29 mouse cellular contexts compared by ENCODE assay signal in the genomic region with DNA sequence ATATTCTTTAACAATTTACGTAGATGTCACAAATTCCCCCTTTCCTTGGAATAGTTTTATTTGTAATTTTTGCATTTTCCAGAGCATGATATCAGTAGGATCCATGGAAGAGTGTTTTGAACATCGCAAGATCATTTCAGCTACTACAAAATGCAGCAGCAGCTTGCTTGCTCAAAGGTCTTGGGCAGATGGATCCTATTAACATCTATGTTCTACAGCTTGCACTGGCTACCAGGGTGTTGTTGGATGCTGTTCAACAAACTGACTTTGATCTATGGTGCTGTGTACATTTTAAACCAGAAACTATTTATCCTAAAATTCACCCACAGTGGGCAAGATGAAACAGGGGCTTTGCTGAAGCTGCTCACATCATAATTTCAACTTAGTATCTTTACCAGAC.
DNase-seq lines count a peak whose midpoint lies in the region; ATAC-seq and TF ChIP-seq lines count a peak whose summit lies in the region.
"Had no signal": no experiment of that assay in that cellular context is flagged by ENCODE, and none has a peak within 500 bp of the region (broad histone marks: within the 10 kb centered on the region; RNA-seq: fewer than 3 reads in every experiment).

No protein-coding gene starts in this region.

- intact Hi-C loops in heart, postnatal 10 days (cut with DNase I) = no loop called here

- no peaks in the 10 kb centered on the region for H3K27me3 ChIP-seq in hindbrain, postnatal 0 days (ENCODE audit: insufficient read depth, low read length)
- no peaks in the 10 kb centered on the region for H3K27me3 ChIP-seq in hindbrain, embryonic 14.5 days (ENCODE audit: control insufficient read depth, insufficient read depth, low read length)
- H3K27me3 ChIP-seq in midbrain, embryonic 11.5 days (ENCODE audit: control insufficient read depth, insufficient read depth, low read length) = no peaks in the 10 kb centered on the region
- H3K27me3 ChIP-seq in midbrain, embryonic 13.5 days = no peaks in the 10 kb centered on the region
- H3K27me3 ChIP-seq: CH12.LX; embryonic facial prominence, embryonic 12.5 days; heart, embryonic 12.5 days; hindbrain, embryonic 15.5 days; kidney, embryonic 15.5 days; limb, embryonic 12.5 days; liver, embryonic 12.5 days; midbrain, embryonic 12.5 days; neural tube, embryonic 15.5 days had no signal

- H3K4me1 ChIP-seq in hindbrain, postnatal 0 days (ENCODE audit: insufficient read depth, low read length) = no peaks in the 10 kb centered on the region
- no peaks in the 10 kb centered on the region for H3K4me1 ChIP-seq in hindbrain, embryonic 14.5 days (replicated peaks; ENCODE audit: control insufficient read depth, insufficient read depth, low read length)
- H3K4me1 ChIP-seq in midbrain, embryonic 11.5 days (ENCODE audit: control insufficient read depth, insufficient read depth, low read length) = no peaks in the 10 kb centered on the region
- no peaks in the 10 kb centered on the region for H3K4me1 ChIP-seq in midbrain, embryonic 13.5 days (replicated peaks)
- H3K4me1 ChIP-seq: heart, embryonic 12.5 days; hindbrain, embryonic 15.5 days; liver, embryonic 12.5 days; midbrain, embryonic 12.5 days; neural tube, embryonic 15.5 days had no signal

- H3K9ac ChIP-seq in hindbrain, postnatal 0 days (replicated peaks; ENCODE audit: low read length) = no peak overlapping the region
- H3K9ac ChIP-seq in hindbrain, embryonic 14.5 days = no peak overlapping the region
- H3K9ac ChIP-seq in midbrain, embryonic 11.5 days (ENCODE audit: low read length) = no peak overlapping the region
- no peak overlapping the region for H3K9ac ChIP-seq in midbrain, embryonic 13.5 days (replicated peaks)
- H3K9ac ChIP-seq: embryonic facial prominence, embryonic 12.5 days; heart, embryonic 12.5 days; hindbrain, embryonic 15.5 days; kidney, embryonic 15.5 days; limb, embryonic 12.5 days; liver, embryonic 12.5 days; midbrain, embryonic 12.5 days; neural tube, embryonic 15.5 days had no signal

- no peaks in the 10 kb centered on the region for H3K36me3 ChIP-seq in hindbrain, postnatal 0 days (ENCODE audit: insufficient read depth, low read length)
- no peaks in the 10 kb centered on the region for H3K36me3 ChIP-seq in hindbrain, embryonic 14.5 days (replicated peaks; ENCODE audit: control insufficient read depth, insufficient read depth)
- no peaks in the 10 kb centered on the region for H3K36me3 ChIP-seq in midbrain, embryonic 11.5 days (ENCODE audit: control insufficient read depth, insufficient read depth, low read length)
- H3K36me3 ChIP-seq in midbrain, embryonic 13.5 days = no peaks in the 10 kb centered on the region
- H3K36me3 ChIP-seq: embryonic facial prominence, embryonic 12.5 days; heart, embryonic 12.5 days; hindbrain, embryonic 15.5 days; kidney, embryonic 15.5 days; limb, embryonic 12.5 days; liver, embryonic 12.5 days; midbrain, embryonic 12.5 days; neural tube, embryonic 15.5 days had no signal

- no peaks in the 10 kb centered on the region for H3K9me3 ChIP-seq in hindbrain, postnatal 0 days (ENCODE audit: low read length)
- H3K9me3 ChIP-seq in hindbrain, embryonic 14.5 days (ENCODE audit: control insufficient read depth, low read length) = no peaks in the 10 kb centered on the region
- H3K9me3 ChIP-seq in midbrain, embryonic 11.5 days (ENCODE audit: control insufficient read depth, low read length) = no peaks in the 10 kb centered on the region
- no peaks in the 10 kb centered on the region for H3K9me3 ChIP-seq in midbrain, embryonic 13.5 days
- H3K9me3 ChIP-seq: embryonic facial prominence, embryonic 12.5 days; heart, embryonic 12.5 days; hindbrain, embryonic 15.5 days; kidney, embryonic 15.5 days; limb, embryonic 12.5 days; liver, embryonic 12.5 days; midbrain, embryonic 12.5 days; neural tube, embryonic 15.5 days had no signal

- H3K4me2 ChIP-seq in hindbrain, postnatal 0 days (ENCODE audit: low read depth, low read length) = no peak overlapping the region
- no peak overlapping the region for H3K4me2 ChIP-seq in hindbrain, embryonic 14.5 days (replicated peaks)
- H3K4me2 ChIP-seq in midbrain, embryonic 11.5 days = no peak overlapping the region
- H3K4me2 ChIP-seq in midbrain, embryonic 13.5 days (replicated peaks) = no peak overlapping the region
- H3K4me2 ChIP-seq: embryonic facial prominence, embryonic 12.5 days; heart, embryonic 12.5 days; hindbrain, embryonic 15.5 days; kidney, embryonic 15.5 days; limb, embryonic 12.5 days; liver, embryonic 12.5 days; midbrain, embryonic 12.5 days; neural tube, embryonic 15.5 days had no signal

- peak; percentile 23 for DNase-seq in hindbrain, postnatal 0 days (ENCODE audit: low spot score)
- no peak for DNase-seq in hindbrain, embryonic 14.5 days (ENCODE audit: low spot score)
- DNase-seq in midbrain, embryonic 11.5 days (ENCODE audit: low spot score, missing footprints) = peak; percentile 73
- peak; percentile 31 for DNase-seq in embryo, embryonic 11 days
- DNase-seq in forelimb bud, embryonic 11.5 days (ENCODE audit: low read depth, low spot score) = peak; percentile 30
- DNase-seq in heart, postnatal 10 days = no peak
- DNase-seq in layer of hippocampus, adult 8-10 months (ENCODE audit: low spot score in 2 of 2) = no peak
- DNase-seq: adrenal gland, adult 2 months; cerebellum, adult 8-10 months; cerebellum, postnatal 36 days; heart, adult 2 months; kidney, adult 18-20 months; layer of hippocampus, postnatal 36 days; lung, adult 18-20 months; lung, postnatal 10 days; retina, postnatal 1 day; right cerebral cortex, postnatal 14 days; thymus, postnatal 4 days had no signal

- ATAC-seq in hindbrain, postnatal 0 days = no peak
- ATAC-seq in hindbrain, embryonic 14.5 days (ENCODE audit: low FRiP score) = no peak
- no peak for ATAC-seq in midbrain, embryonic 11.5 days (ENCODE audit: low FRiP score)
- no peak for ATAC-seq in midbrain, embryonic 13.5 days
- ATAC-seq: activated CD4-positive, CD25-positive, alpha-beta regulatory T cell, adult 4 months; liver, embryonic 12.5 days had no signal

- no peak for TF ChIP-seq CTCF in hindbrain, postnatal 0 days (IDR thresholded peaks at IDR 0.05; ENCODE audit: low read depth)

- 87% methylated on average over 2 of the region's 2 CpGs for WGBS in hindbrain, postnatal 0 days
- 86% methylated on average over 2 of the region's 2 CpGs for WGBS in hindbrain, embryonic 14.5 days
- WGBS in midbrain, embryonic 11.5 days = 87% methylated on average over 2 of the region's 2 CpGs
- WGBS in midbrain, embryonic 13.5 days = 97% methylated on average over 2 of the region's 2 CpGs

- H3K27ac ChIP-seq in hindbrain, postnatal 0 days = no peak overlapping the region
- no peak overlapping the region for H3K27ac ChIP-seq in hindbrain, embryonic 14.5 days
- no peak overlapping the region for H3K27ac ChIP-seq in midbrain, embryonic 11.5 days (ENCODE audit: low read depth, low read length)
- H3K27ac ChIP-seq in midbrain, embryonic 13.5 days = no peak overlapping the region
- H3K27ac ChIP-seq: embryonic facial prominence, embryonic 12.5 days; heart, adult 2 months; hindbrain, embryonic 15.5 days; kidney, embryonic 15.5 days; limb, embryonic 12.5 days; liver, embryonic 12.5 days; midbrain, embryonic 12.5 days; neural tube, embryonic 15.5 days had no signal

- no peak overlapping the region for H3K4me3 ChIP-seq in hindbrain, postnatal 0 days (ENCODE audit: low read length)
- H3K4me3 ChIP-seq in hindbrain, embryonic 14.5 days (replicated peaks; ENCODE audit: low read length) = no peak overlapping the region
- no peak overlapping the region for H3K4me3 ChIP-seq in midbrain, embryonic 11.5 days (ENCODE audit: low read depth, low read length)
- no peak overlapping the region for H3K4me3 ChIP-seq in midbrain, embryonic 13.5 days (replicated peaks)
- H3K4me3 ChIP-seq: embryonic facial prominence, embryonic 12.5 days; heart, adult 2 months; heart, embryonic 12.5 days; hindbrain, embryonic 15.5 days; kidney, embryonic 15.5 days; limb, embryonic 12.5 days; liver, embryonic 12.5 days; midbrain, embryonic 12.5 days; neural tube, embryonic 15.5 days had no signal

Comparison
In these comparisons a context has a peak if more than half of its experiments do, and no peak if none do; other contexts are left out.
1. DNase-seq: peak in hindbrain, postnatal 0 days (single experiment), midbrain, embryonic 11.5 days (single experiment), embryo, embryonic 11 days (single experiment) and forelimb bud, embryonic 11.5 days (single experiment); none in hindbrain, embryonic 14.5 days (single experiment), heart, postnatal 10 days (0 of 2) and layer of hippocampus, adult 8-10 months (0 of 2).